Mouse (Mus musculus): Measurements from ENCODE around the gene Agbl4.

DNA sequence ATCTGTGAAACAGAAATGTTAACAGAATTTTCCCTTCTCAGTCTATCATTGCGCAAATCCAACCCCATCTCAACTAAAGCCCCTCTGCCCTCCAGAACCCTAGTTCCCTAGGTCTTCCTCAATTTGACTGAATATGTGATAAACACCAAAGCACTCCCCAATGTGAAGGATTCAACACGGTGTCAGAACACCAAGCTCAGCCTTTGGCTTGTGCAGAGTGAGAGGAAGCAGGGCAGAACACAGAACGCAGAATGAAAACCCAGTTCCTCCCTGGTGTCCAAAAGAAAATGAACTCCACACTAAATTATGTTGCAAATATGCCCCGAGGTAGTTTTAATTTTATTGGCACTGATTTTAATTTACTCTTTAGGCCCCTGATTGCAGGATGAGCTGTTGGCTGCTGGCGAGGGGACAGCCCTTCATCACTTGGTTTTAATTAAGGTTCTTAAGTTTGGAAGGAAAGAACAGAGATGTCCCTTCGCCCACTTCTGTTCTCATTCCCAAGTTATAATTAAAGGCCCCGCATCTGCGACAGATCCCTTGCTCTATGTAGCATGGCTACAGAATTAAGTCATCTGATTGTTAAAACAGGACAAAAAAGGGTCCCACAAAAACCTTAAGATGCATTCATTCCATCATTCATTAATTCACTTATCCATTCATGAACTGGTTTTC lies 1210.5 kb downstream of the Agbl4 start:
- TF ChIP-seq ZC3H11A (IDR thresholded peaks at IDR 0.05; ENCODE audit: borderline replicate concordance, low read depth, low read length) (no peak), MAFK (IDR thresholded peaks at IDR 0.05; ENCODE audit: insufficient read depth, low read depth, low read length) (no peak), HCFC1 (IDR thresholded peaks at IDR 0.05; ENCODE audit: borderline replicate concordance, insufficient read depth, low read length) (no peak)

Data from ES-E14 (cell line).